Mouse (Mus musculus) c-Kit-positive CD71-negative TER-119-negative erythroid progenitor cells, embryonic 14.5 days (primary cell): ENCODE results near the gene March8.
"Not testable (repeated sequence)": the region's sequence is repeated elsewhere in the genome, so short reads cannot be mapped to it uniquely, and the experiment has no call there.

ENCODE experiments used
- DNase-seq: peaks from one replicate; pipeline ENCODE4 v3.0.0-alpha.2; 2013; ENCODE audit warnings: low read depth

March8 gene

DNA sequence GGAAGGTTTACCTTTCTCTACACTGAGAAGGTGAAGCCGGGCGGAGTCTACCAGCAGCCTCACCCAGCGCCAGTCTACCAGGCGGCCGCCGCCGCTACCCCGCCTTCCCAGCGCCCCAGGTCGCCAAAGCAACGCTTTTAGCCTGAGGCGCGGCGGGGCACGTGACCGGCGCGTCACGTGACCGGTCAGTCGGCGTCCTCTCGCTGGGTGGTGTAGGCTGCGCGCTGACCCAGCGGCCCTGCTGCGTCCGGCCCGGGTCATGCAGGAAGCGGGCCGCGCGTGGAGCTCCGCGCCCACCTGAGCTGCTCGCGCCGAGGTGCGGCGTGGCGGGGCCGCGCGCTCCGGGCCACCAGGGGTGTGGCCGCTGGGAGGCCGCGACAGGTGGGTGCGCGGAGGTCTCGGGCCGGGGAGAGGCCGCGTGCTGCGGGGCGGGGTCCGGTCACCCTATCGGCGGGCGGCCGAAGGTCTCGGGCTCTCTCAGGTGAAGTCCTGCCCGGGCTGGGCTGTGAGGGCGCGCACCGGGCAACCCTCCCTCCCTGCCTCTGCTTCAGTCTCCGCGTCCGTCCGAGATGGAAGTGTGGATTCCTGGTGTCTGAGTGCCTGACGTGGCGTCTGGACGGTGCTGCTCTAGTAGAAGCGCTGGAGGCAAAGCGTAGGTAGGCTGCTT is at the start of gene March8:
Gene March8, plus strand, starts transcription at position 190 of the 667 bp plus-strand sequence.
- DNase-seq = peak; percentile 65

DNA sequence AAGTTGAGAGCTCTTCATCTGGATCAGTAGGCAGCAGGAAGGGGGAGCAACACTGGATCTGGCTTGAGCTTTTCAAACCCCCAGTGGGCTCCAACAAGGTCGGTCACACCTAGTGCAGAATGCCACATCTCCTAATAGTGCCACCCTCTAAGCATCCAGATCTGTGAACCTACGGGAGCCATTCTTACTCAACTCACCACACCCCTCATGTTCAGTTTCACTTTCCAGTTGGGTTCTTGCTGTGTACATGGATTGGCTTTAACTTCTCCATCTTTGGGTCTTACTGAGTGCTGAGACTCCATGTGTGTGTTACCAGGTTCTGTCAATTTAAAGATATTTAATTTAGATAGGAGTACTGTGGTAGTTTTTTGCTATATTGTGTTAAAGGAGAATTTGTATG is 26.4 kb upstream of the March8 start:
- DNase-seq = no peak

DNA sequence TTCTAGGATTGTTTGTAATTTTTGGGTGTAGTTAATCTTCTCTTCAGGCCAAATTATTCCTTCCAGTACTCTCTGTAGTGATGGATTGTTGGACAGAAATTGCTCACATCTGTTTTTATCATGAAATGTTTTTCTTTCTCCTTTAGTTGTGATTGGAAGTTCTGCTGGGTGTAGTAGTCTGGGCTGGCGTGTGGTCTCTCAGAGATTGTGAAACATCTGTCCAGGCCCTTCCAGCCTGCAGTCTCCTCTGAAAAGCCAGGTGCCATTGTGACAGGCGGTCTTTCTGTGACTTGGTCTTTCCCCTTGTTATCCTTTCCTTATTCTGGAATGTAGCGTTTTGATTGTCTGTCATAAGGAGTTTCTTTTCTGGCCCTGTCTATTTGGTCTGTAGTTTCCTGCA is 18.6 kb upstream of the March8 start:
- no peak for DNase-seq

- DNase-seq = no peak
These were observed 11.2 kb upstream of the March8 start for GRCm38 (mm10) chr6:116326641-116327040.

DNA sequence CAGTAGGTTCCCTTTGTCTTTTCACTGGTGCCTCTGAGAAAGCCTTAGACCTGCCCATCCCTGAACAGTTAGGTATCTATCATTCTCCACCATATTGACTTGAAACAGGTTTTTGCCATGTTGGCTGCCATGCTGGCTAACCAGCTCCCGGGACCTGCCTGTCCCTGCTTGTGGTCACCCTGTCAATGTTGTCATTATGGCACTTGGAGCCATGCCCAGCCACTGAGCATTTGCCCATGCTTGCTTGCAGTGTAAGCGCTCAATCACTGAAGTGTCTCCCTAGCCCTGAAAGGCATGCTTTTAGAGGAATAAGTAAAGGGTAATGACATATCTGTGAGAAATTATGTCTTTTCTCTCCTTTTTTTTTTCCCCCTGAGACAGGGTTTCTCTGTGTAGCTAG is 6.4 kb upstream of the March8 start:
- DNase-seq = no peak

DNA sequence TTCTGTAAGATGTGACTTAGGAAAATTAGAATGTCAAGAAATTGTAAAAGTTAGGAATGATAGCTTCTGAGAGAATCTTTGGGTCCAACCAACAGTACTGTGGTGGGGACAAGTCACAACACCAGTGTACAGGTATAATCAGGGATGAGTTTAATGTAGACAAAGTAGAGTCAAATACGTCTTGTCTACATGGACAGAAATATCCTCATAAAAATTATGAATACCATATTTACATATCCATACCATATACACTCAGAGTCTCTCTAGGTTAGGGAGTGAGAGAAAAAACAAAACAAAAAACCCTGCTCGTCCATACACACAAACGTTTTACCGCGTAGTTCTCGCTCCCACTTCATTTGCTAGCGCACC is 374 bp upstream of the March8 start:
- DNase-seq = no peak

DNA sequence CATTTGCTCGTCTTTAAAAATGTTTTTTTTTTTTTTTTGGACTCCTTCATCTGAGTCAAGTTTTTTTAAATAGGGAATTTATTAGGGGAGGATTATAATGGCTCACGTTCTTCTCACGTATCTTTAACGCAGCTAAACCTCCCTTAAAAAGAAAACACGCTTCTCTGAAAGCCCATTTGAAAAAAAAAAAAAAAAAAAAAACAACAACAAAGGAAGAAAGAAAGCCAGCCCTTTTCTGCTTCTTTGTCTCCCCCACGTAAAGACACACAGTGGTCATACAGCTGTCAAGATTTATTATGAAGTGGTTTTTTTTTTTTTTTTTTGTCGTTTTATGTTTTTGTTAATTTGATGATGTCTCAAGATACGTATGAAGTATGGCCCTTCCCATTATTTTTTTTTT is 696 bp downstream of the March8 start:
- no peak for DNase-seq

DNA sequence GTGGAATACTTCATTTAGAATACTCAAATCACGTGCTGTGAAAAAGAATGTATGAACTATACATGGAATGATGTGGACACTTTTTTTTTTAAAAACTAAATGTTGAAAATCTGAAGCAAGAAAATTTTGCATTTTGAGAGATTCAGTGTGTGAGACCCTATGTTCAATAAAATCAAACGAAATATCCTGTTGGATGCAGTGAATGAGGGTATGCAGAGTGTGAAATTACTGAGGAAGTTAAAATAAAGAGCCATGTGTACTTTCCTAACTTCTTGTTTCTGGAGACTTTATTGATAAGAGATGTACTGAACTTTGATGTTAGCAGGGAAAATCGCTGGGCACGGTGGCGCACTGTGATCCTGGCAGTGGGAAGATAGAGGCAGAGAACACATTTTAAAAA is 1.3 kb downstream of the March8 start:
- no peak for DNase-seq

GRCm38 (mm10) chr6:116340521-116340920 is 2.7 kb downstream of the March8 start:
- DNase-seq = no peak

DNA sequence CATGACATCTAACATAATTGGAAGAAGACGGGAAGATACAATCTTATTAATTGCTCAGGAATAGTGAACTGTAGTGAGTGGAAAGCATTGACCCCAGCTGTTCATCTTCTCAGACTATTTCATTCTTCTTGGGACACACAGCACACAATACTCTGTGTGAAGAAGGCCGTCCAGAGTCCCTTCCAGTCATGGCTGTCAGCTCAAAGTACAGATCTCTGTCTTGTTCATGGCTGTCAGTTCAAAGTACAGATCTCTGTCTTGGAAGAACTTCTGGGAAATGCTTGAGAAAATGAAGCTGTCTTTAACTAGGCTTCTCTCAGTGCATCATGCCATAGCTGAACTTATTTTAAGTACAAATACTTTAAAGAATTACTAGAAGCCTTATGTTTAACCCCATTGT is 10.1 kb downstream of the March8 start:
- no peak for DNase-seq

DNA sequence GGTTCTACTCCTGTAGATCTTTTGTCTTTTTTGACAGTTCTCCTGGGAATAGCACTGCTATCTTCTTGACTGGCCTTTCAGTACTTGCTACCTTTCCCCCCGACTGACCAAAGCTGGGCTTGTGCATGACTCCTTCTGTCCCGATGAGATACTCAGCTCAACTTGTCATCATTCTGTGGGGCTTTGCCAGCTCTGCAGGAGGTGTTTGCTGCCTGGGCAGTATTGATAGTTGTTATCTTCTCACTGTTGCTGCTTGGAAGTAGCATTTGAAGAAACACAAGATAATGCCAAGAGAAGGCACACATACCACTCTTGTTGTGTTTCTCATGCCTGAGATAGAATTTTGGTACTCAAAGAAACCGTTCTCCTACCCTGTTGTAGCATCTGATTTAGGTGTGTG is 12.2 kb downstream of the March8 start:
- peak; percentile 34 for DNase-seq

DNA sequence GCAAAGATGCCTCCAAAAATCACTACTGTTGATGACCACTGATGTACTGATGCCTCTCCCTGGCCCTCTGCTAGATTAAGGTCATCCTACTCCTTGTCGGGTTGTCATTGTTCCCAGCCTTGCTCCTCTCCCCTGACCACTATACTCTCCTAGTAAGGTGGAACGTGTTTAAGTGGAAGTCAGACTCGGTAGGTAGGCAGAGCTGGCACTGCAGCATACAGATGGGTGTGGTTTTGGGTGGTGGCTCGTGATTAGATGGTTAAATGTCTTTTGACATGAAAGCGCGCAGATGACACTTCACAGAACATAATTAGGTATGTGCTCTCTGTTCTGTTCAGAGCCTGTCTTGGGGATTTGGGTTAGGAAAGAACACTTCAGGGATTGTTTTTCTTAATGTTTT is 12.8 kb downstream of the March8 start:
- DNase-seq = no peak

DNA sequence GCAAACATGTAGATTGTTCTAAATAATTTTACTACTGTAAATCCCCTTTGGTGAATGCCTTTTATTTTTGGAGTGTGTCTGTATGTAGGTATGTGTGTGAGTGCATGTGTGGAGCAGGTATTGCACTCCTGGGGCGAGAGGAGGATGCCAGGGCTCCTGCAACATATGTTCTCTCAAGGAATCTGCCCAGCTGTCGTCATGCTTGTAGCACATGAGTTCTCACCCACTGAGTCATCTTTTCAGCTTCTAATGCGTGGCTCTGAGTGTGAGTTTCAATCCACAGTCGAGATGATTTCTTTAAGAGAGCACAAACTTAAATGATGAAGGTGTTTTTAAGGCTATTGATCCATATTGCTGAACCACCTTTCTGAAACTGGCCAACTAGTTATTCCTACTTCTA is 13.7 kb downstream of the March8 start:
- DNase-seq = no peak

DNA sequence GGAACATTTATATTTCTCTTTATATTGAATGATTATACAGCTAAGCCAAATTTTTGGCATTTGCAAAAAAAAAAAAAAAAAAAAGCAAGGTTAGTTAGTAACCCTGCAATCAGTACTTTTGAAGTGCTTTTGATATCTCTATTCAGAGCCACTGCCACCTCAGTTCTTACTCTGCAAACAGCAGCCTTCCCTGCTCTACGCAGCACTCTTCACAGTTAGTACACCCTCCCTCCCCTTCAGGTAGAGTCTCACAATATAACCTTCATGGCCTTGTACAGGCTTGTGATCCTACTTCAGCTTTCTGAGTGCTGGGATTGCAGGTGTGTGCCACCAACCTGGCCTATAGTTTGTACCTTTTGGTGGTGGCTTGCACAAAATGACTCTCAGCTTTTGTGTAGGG is 15.6 kb downstream of the March8 start:
- no peak for DNase-seq

DNA sequence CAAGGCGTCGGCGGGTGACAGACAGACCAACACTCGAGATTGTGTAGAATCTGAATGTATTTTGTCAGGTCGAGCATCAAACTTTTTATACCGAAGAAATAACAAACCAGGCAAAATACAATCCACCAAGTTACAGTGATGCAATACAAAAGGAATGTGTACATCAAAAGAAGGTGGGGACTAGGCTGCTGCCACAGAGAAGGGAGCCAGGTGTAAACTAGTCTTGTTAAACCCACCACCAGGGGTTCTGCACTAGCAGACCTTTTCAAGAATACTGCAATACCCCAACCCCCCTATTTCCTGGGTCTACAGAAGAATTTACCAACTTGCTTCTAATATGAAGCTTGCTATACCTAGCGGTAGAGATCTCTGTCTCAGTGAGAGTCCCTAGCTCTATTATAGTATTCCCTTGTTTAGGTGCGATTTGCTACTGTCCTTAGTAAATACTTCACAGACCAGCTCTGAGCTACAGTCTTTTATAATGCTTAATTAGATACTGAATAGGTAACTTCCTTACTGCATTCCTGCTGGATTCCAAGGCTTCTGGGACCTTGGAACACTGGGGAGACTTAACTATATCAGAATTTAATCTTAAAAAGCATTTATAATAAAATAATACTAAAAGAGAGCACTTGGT is 18.6 kb downstream of the March8 start:
- not testable (repeated sequence) for DNase-seq

DNA sequence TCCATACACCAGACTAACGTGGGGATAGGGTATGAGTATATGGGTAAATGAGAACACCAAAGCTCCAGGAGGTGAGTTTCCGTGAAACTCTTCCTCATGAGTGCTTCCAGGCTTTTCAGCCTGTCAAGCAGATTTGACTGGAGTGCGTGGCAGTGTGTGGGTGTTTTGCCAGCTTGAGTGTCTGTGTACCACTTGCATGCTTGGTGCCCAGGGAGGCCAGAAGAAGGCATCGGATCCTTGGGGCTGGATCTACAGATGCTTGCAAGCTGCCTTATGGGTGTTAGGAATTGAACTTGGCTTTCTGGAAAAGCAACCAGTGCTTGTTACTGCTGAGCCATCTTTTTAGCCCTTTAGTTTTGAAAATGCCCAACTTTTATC is 19.1 kb downstream of the March8 start:
- DNase-seq = no peak

- no peak for DNase-seq
These were observed 20.2 kb downstream of the March8 start for GRCm38 (mm10) chr6:116358056-116358455.

- DNase-seq = no peak
These were observed 21.4 kb downstream of the March8 start for GRCm38 (mm10) chr6:116359256-116359655.

- DNase-seq = no peak
These were observed 23.6 kb downstream of the March8 start for GRCm38 (mm10) chr6:116361463-116361862.

- no peak for DNase-seq
These were observed 24.2 kb downstream of the March8 start for GRCm38 (mm10) chr6:116361993-116362392.

- DNase-seq = no peak
These were observed 30.1 kb downstream of the March8 start for GRCm38 (mm10) chr6:116367971-116368370.

GRCm38 (mm10) chr6:116369811-116370210 is 32.0 kb downstream of the March8 start:
- no peak for DNase-seq

DNA sequence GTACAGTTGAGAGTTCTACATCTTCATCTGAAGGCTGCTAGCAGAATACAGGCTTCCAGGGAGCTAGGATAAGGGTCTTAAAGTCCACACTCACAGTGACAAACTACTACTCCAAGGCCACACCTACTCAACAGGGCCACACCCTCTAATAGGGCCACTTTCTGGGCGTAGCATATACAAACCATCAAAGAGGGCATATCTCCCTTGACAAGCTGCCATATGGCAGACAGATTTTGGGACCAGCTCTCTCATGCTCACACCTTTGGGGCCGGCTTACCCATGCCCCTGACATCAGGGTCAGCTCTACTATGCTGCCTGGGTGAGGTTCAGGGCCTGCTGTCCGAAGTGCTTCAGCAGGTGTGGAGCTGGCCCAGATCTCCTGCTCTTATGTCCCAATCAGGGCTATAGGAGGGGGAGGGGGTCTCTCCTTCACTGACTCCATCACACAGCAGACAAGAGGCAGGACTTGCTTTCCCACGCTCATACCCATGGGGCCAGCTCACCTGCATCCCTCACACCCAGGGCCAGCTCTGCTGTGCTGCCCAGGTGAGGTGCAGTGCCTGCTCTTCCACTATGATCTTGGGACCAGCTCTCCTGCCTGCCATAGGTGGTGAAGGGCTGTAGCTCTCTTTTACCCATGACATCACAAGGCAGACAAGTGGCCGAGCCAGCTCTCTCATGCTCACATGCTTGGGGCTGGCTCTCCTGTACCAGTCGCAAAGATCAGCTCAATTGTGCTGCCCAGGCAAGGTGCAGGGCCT is 32.6 kb downstream of the March8 start:
- peak; percentile 9 for DNase-seq
